In the genomic region with DNA sequence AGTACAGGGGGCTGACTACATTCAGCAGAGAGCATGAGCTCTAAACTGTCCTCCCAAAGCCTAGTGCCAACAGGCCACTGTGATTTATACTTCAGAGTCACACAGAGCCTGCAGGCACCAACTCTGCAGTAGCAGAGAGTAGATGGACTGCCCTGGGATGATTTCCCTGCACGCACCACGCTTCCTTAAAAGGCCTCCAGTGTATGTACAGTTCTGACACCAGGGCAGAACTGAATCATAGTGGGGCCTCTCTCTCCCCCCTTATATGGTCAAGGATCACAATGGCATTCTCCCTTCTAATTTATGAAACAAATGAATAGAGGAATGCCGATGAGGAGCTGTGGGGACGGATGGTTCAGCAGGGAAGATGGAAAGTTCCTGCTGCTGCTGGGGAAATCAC, we compare ENCODE assay signal across 19 mouse cellular contexts.
A peak's percentile ranks its signal among the peaks of the same experiment; 100 is the strongest.
DNase-seq lines count a peak whose midpoint lies in the region; ATAC-seq lines count a peak whose summit lies in the region.
"Had no signal": no experiment of that assay in that cellular context is flagged by ENCODE, and none has a peak within 500 bp of the region (broad histone marks: within the 10 kb centered on the region; RNA-seq: fewer than 3 reads in every experiment).

No protein-coding gene starts in this region.

- no peak for DNase-seq in heart, postnatal 36 days
- DNase-seq in kidney, postnatal 4 days = peak; percentile 21 to 41
- no peak for DNase-seq in kidney, postnatal 25 days
- peak; percentile 57 for DNase-seq in intestine, embryonic 14.5 days (ENCODE audit: low spot score)
- DNase-seq: cerebellum, adult 2 months; gastrocnemius, adult 2 months; liver; lung, adult 18-20 months; right cerebral cortex, postnatal 25 days; thymus, postnatal 4 days had no signal

- H3K36me3 ChIP-seq in heart, embryonic 13.5 days = no peaks in the 10 kb centered on the region
- no peaks in the 10 kb centered on the region for H3K36me3 ChIP-seq in intestine, embryonic 14.5 days (ENCODE audit: control insufficient read depth, insufficient read depth, low read length)
- H3K36me3 ChIP-seq in stomach, embryonic 15.5 days = no peaks in the 10 kb centered on the region
- no peaks in the 10 kb centered on the region for H3K36me3 ChIP-seq in neural tube, embryonic 15.5 days
- H3K36me3 ChIP-seq: embryonic facial prominence, embryonic 13.5 days; midbrain, embryonic 12.5 days; neural tube, embryonic 13.5 days had no signal

- 0 out of 2 replicates have a peak, but pooled peaks have one; percentile 27 for ATAC-seq in heart, embryonic 13.5 days (ENCODE audit: extremely low read depth, insufficient number of reproducible peaks, low FRiP score, low TSS enrichment)
- ATAC-seq in intestine, embryonic 14.5 days (replicated peaks; ENCODE audit: low FRiP score, low TSS enrichment, low read depth) = peak; percentile 60
- peak; percentile 78; the same call in 1 of the 2 replicates for ATAC-seq in stomach, embryonic 15.5 days (ENCODE audit: insufficient read depth, low FRiP score, low read depth)
- ATAC-seq in neural tube, embryonic 15.5 days (ENCODE audit: low FRiP score) = no peak
- ATAC-seq: activated CD4-positive, CD25-positive, alpha-beta regulatory T cell, adult 4 months; forebrain, embryonic 16.5 days; Patski had no signal

- H3K27ac ChIP-seq in heart, embryonic 13.5 days (replicated peaks) = peak overlapping the region; percentile 82
- H3K27ac ChIP-seq in intestine, embryonic 14.5 days (ENCODE audit: low read depth) = peak overlapping the region; percentile 86
- peak overlapping the region; percentile 74 for H3K27ac ChIP-seq in stomach, embryonic 15.5 days
- no peak overlapping the region for H3K27ac ChIP-seq in neural tube, embryonic 15.5 days (replicated peaks)
- H3K27ac ChIP-seq: embryonic facial prominence, embryonic 13.5 days; gastrocnemius, adult 2 months; midbrain, embryonic 12.5 days; neural tube, embryonic 13.5 days had no signal

- intact Hi-C loops in heart, postnatal 36 days (cut with DNase I) = no loop called here

- 48% methylated on average over 4 of the region's 4 CpGs for WGBS in heart, embryonic 13.5 days
- WGBS in intestine, embryonic 14.5 days = 37% methylated on average over 4 of the region's 4 CpGs
- 56% methylated on average over 4 of the region's 4 CpGs for WGBS in stomach, embryonic 15.5 days
- WGBS in neural tube, embryonic 15.5 days = 59% methylated on average over 4 of the region's 4 CpGs

- no peaks in the 10 kb centered on the region for H3K27me3 ChIP-seq in heart, embryonic 13.5 days (replicated peaks)
- no peaks in the 10 kb centered on the region for H3K27me3 ChIP-seq in intestine, embryonic 14.5 days (replicated peaks; ENCODE audit: control insufficient read depth, insufficient read depth, low read length)
- H3K27me3 ChIP-seq in stomach, embryonic 15.5 days (replicated peaks) = no peaks in the 10 kb centered on the region
- no peaks in the 10 kb centered on the region for H3K27me3 ChIP-seq in neural tube, embryonic 15.5 days (replicated peaks)
- H3K27me3 ChIP-seq: midbrain, embryonic 12.5 days; neural tube, embryonic 13.5 days; Patski had no signal

- no peak overlapping the region for H3K4me3 ChIP-seq in heart, embryonic 13.5 days
- no peak overlapping the region for H3K4me3 ChIP-seq in intestine, embryonic 14.5 days (ENCODE audit: low read depth, low read length)
- no peak overlapping the region for H3K4me3 ChIP-seq in stomach, embryonic 15.5 days (replicated peaks)
- H3K4me3 ChIP-seq in neural tube, embryonic 15.5 days (replicated peaks) = no peak overlapping the region
- H3K4me3 ChIP-seq: embryonic facial prominence, embryonic 13.5 days; gastrocnemius, adult 2 months; midbrain, embryonic 12.5 days; neural tube, embryonic 13.5 days had no signal

- H3K9ac ChIP-seq in heart, embryonic 13.5 days = 0 out of 2 replicates have a peak overlapping the region, but pooled peaks have one; percentile 16
- no peak overlapping the region for H3K9ac ChIP-seq in intestine, embryonic 14.5 days (ENCODE audit: low read length)
- no peak overlapping the region for H3K9ac ChIP-seq in stomach, embryonic 15.5 days
- no peak overlapping the region for H3K9ac ChIP-seq in neural tube, embryonic 15.5 days (replicated peaks)
- H3K9ac ChIP-seq: embryonic facial prominence, embryonic 13.5 days; midbrain, embryonic 12.5 days; neural tube, embryonic 13.5 days had no signal

- H3K4me2 ChIP-seq in heart, embryonic 13.5 days = peak overlapping the region; percentile 12; the same call in 1 of the 2 replicates
- H3K4me2 ChIP-seq in intestine, embryonic 14.5 days (ENCODE audit: low read length) = no peak overlapping the region
- no peak overlapping the region for H3K4me2 ChIP-seq in stomach, embryonic 15.5 days
- no peak overlapping the region for H3K4me2 ChIP-seq in neural tube, embryonic 15.5 days
- H3K4me2 ChIP-seq: embryonic facial prominence, embryonic 13.5 days; midbrain, embryonic 12.5 days; neural tube, embryonic 13.5 days had no signal

- no peaks in the 10 kb centered on the region for H3K9me3 ChIP-seq in heart, embryonic 13.5 days
- no peaks in the 10 kb centered on the region for H3K9me3 ChIP-seq in intestine, embryonic 14.5 days (ENCODE audit: control insufficient read depth, low read length)
- H3K9me3 ChIP-seq in stomach, embryonic 15.5 days = no peaks in the 10 kb centered on the region
- no peaks in the 10 kb centered on the region for H3K9me3 ChIP-seq in neural tube, embryonic 15.5 days (replicated peaks)
- H3K9me3 ChIP-seq: embryonic facial prominence, embryonic 13.5 days; midbrain, embryonic 12.5 days; neural tube, embryonic 13.5 days had no signal

- peaks cover 49% of the 10 kb centered on the region for H3K4me1 ChIP-seq in heart, embryonic 13.5 days
- peaks cover 7% of the 10 kb centered on the region; the same call in 1 of the 2 replicates for H3K4me1 ChIP-seq in intestine, embryonic 14.5 days (replicated peaks; ENCODE audit: control insufficient read depth, insufficient read depth, low read length)
- 0 out of 2 replicates have a peak, but pooled peaks cover 5% of the 10 kb centered on the region for H3K4me1 ChIP-seq in stomach, embryonic 15.5 days
- H3K4me1 ChIP-seq in neural tube, embryonic 15.5 days = no peaks in the 10 kb centered on the region; the same call in 1 of the 2 replicates
- H3K4me1 ChIP-seq: embryonic facial prominence, embryonic 13.5 days; midbrain, embryonic 12.5 days had no signal

Comparison
In these comparisons a context has a peak if more than half of its experiments do, and no peak if none do; other contexts are left out.
1. DNase-seq: peak in kidney, postnatal 4 days (2 of 2) and intestine, embryonic 14.5 days (single experiment); none in heart, postnatal 36 days (0 of 2) and kidney, postnatal 25 days (0 of 2).